9 mouse cellular contexts compared by ENCODE assay signal in the genomic region with DNA sequence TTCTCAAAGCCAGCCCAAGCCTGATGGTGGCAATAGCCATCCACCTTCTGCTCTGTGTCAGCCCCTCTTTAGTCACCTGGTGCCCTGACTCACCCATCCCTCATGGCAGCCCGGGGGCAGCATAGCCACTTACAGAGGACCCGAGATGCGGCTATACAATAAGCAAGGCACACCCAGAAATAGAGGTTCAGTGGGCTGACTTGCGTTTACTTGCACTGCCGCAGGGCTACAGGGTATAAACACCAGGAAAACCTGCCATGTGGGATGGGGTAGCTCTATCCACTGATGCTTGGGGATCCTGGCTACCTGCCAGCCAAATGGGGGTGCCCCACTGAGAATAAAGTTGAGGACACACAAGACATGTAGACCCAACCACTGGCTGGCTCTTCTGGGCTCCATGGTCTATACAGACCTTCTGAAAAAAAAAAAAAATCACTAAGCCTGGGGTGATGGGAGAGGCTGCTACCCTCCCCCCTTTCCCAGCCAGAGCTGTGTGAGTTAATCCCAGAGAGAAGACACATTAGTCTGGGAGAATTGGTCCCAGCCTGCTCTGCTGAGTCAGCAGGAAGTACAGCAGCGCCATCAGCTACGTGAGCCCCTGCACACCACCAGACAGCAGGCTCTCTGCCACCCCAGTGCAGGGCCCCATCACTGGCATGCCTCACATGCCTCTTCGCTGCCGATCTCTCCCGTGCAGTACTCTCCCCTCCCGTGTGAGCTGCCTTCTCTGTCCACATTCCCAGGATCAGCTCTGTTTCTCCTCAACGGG. TPM values are rescaled to one million over a fixed set of nuclear protein-coding genes. Genes with fewer than 3 reads are reported as not detected.
DNase-seq lines count a peak whose midpoint lies in the region; ATAC-seq and TF ChIP-seq lines count a peak whose summit lies in the region.
"Had no signal": no experiment of that assay in that cellular context is flagged by ENCODE, and none has a peak within 500 bp of the region (broad histone marks: within the 10 kb centered on the region; RNA-seq: fewer than 3 reads in every experiment).

No protein-coding gene starts in this region.

- no peak overlapping the region for H3K9ac ChIP-seq in hindbrain, embryonic 14.5 days
- H3K9ac ChIP-seq in midbrain, embryonic 14.5 days (replicated peaks; ENCODE audit: low read length) = 0 out of 2 replicates have a peak overlapping the region, but pooled peaks have one; percentile 23

- ATAC-seq in hindbrain, embryonic 14.5 days (ENCODE audit: low FRiP score) = peak; percentile 57; the same call in 1 of the 2 replicates
- ATAC-seq in midbrain, embryonic 14.5 days (ENCODE audit: low FRiP score, low TSS enrichment) = no peak

- no peak for TF ChIP-seq CTCF in kidney, adult 2 months (conservative IDR thresholded peaks at IDR 0.05; ENCODE audit: insufficient read depth, insufficient read length, low read depth, low read length)

- no peaks in the 10 kb centered on the region for H3K27me3 ChIP-seq in heart, embryonic 10.5 days (ENCODE audit: insufficient read depth, poor library complexity, severe bottlenecking)
- H3K27me3 ChIP-seq in hindbrain, embryonic 14.5 days (ENCODE audit: control insufficient read depth, insufficient read depth, low read length) = no peaks in the 10 kb centered on the region
- H3K27me3 ChIP-seq in midbrain, embryonic 14.5 days (ENCODE audit: control insufficient read depth, insufficient read depth, low read length) = no peaks in the 10 kb centered on the region
- H3K27me3 ChIP-seq in kidney, adult 2 months (replicated peaks; ENCODE audit: control insufficient read depth, insufficient read depth, low read length) = no peaks in the 10 kb centered on the region

- H3K36me3 ChIP-seq in heart, embryonic 10.5 days = no peaks in the 10 kb centered on the region
- H3K36me3 ChIP-seq in hindbrain, embryonic 14.5 days (replicated peaks; ENCODE audit: control insufficient read depth, insufficient read depth) = no peaks in the 10 kb centered on the region
- H3K36me3 ChIP-seq in midbrain, embryonic 14.5 days (ENCODE audit: control insufficient read depth, insufficient read depth, low read length) = no peaks in the 10 kb centered on the region
- no peaks in the 10 kb centered on the region for H3K36me3 ChIP-seq in kidney, adult 2 months (ENCODE audit: control insufficient read depth, insufficient read depth, low read length)

- DNase-seq in heart, embryonic 10.5 days (ENCODE audit: low spot score) = peak; percentile 96
- no peak for DNase-seq in heart, postnatal 25 days (ENCODE audit: low spot score)
- DNase-seq in embryo, embryonic 10.5 days (ENCODE audit: low spot score) = peak; percentile 67
- peak; percentile 44 for DNase-seq in hindbrain, embryonic 14.5 days (ENCODE audit: low spot score)
- peak; percentile 65 for DNase-seq in midbrain, embryonic 14.5 days
- no peak for DNase-seq in urinary bladder, postnatal 25 days (ENCODE audit: low spot score)
- no peak for DNase-seq in cerebellum, adult 18-20 months
- no peak for DNase-seq in kidney, adult 2 months

- peak overlapping the region; percentile 90 for H3K27ac ChIP-seq in heart, embryonic 10.5 days
- H3K27ac ChIP-seq in hindbrain, embryonic 14.5 days = no peak overlapping the region
- no peak overlapping the region for H3K27ac ChIP-seq in midbrain, embryonic 14.5 days (replicated peaks; ENCODE audit: low read depth, low read length)
- H3K27ac ChIP-seq in kidney, adult 2 months (ENCODE audit: insufficient read depth, low read depth, low read length) = no peak overlapping the region
- H3K27ac ChIP-seq: macrophage had no signal

- 24% methylated on average over 12 of the region's 12 CpGs for WGBS in heart, embryonic 10.5 days
- 49% methylated on average over 12 of the region's 12 CpGs for WGBS in hindbrain, embryonic 14.5 days
- 49% methylated on average over 12 of the region's 12 CpGs for WGBS in midbrain, embryonic 14.5 days
- 49% methylated on average over 12 of the region's 12 CpGs for WGBS in kidney, adult 2 months

- H3K4me2 ChIP-seq in hindbrain, embryonic 14.5 days (replicated peaks) = no peak overlapping the region; the same call in 1 of the 2 replicates
- peak overlapping the region; percentile 25 for H3K4me2 ChIP-seq in midbrain, embryonic 14.5 days (ENCODE audit: low read length)

- TF ChIP-seq POLR2A in kidney, adult 2 months (IDR thresholded peaks at IDR 0.05; ENCODE audit: low read depth, low read length) = no peak

- peaks cover 75% of the 10 kb centered on the region for H3K4me1 ChIP-seq in heart, embryonic 10.5 days
- H3K4me1 ChIP-seq in hindbrain, embryonic 14.5 days (replicated peaks; ENCODE audit: control insufficient read depth, insufficient read depth, low read length) = no peaks in the 10 kb centered on the region
- H3K4me1 ChIP-seq in midbrain, embryonic 14.5 days (ENCODE audit: control insufficient read depth, insufficient read depth, low read length) = peaks cover 6% of the 10 kb centered on the region; the same call in 1 of the 2 replicates
- H3K4me1 ChIP-seq in kidney, adult 2 months (ENCODE audit: control insufficient read depth, insufficient read depth, low read length) = no peaks in the 10 kb centered on the region

- peak overlapping the region; percentile 19; the same call in 1 of the 2 replicates for H3K4me3 ChIP-seq in heart, embryonic 10.5 days
- H3K4me3 ChIP-seq in hindbrain, embryonic 14.5 days (replicated peaks; ENCODE audit: low read length) = no peak overlapping the region
- no peak overlapping the region for H3K4me3 ChIP-seq in midbrain, embryonic 14.5 days (replicated peaks; ENCODE audit: low read depth, low read length)
- H3K4me3 ChIP-seq in kidney, adult 2 months (ENCODE audit: insufficient read depth, low read depth, low read length) = no peak overlapping the region

- intact Hi-C loops in heart, postnatal 25 days (cut with DNase I) = no loop called here

- no peaks in the 10 kb centered on the region for H3K9me3 ChIP-seq in heart, embryonic 10.5 days
- H3K9me3 ChIP-seq in hindbrain, embryonic 14.5 days (ENCODE audit: control insufficient read depth, low read length) = no peaks in the 10 kb centered on the region
- H3K9me3 ChIP-seq in midbrain, embryonic 14.5 days (ENCODE audit: control insufficient read depth, low read length) = no peaks in the 10 kb centered on the region

RNA-seq across cellular contexts. Expression of a gene that starts 57.8 kb away (rescaled TPM):
- polyA plus RNA-seq in heart, embryonic 10.5 days (2016; fragmentation: Nextera tagmentation; extraction: Ambion mirVana) = not detected in 2 replicates
- total RNA-seq in heart, postnatal 25 days (2021) = under 1 TPM; 0.18 to 0.34 TPM
- not detected in 2 replicates for polyA plus RNA-seq in hindbrain, embryonic 14.5 days (2014; fragmentation: Nextera tagmentation; extraction: Ambion mirVana)
- polyA plus RNA-seq in midbrain, embryonic 14.5 days (2014; fragmentation: Nextera tagmentation; extraction: Ambion mirVana) = not detected in 2 replicates
- polyA plus RNA-seq in kidney, adult 2 months (2012; rRNA removed) = not detected in 2 replicates
- polyA plus RNA-seq: macrophage had no signal

Comparison
In these comparisons a context has a peak if more than half of its experiments do, and no peak if none do; other contexts are left out.
1. DNase-seq: peak in heart, embryonic 10.5 days (single experiment), embryo, embryonic 10.5 days (single experiment), hindbrain, embryonic 14.5 days (single experiment) and midbrain, embryonic 14.5 days (single experiment); none in heart, postnatal 25 days (single experiment), urinary bladder, postnatal 25 days (single experiment), cerebellum, adult 18-20 months (0 of 2) and kidney, adult 2 months (single experiment).